Mouse (Mus musculus) MEL (cell line): ENCODE measurements around the gene Gm9573.

ENCODE experiments used
- CHD2 ChIP-seq: IDR thresholded peaks from 2 replicates; pipeline ENCODE4 v1.6.1; 2011; ENCODE audit warnings: low read length, improper control_type of control experiment
- CTCF ChIP-seq, 3 experiments: IDR thresholded peaks in 2 of 3; conservative IDR thresholded peaks in 1 of 3; 2 replicates each; pipeline ENCODE4 v1.5.1; 2011 to 2012; ENCODE audit warnings: low read length in 3 of 3, low read depth in 2 of 3, mild to moderate bottlenecking in 2 of 3, improper control_type of control experiment in 1 of 3, inconsistent platforms in 1 of 3, mixed read lengths in 1 of 3, moderate library complexity in 1 of 3; ENCODE audit not compliant: control insufficient read depth in 1 of 3, insufficient read depth in 1 of 3, poor library complexity in 1 of 3, severe bottlenecking in 1 of 3
- HCFC1 ChIP-seq: IDR thresholded peaks from 2 replicates; pipeline ENCODE4 v1.6.1; 2012; ENCODE audit warnings: low read depth, mild to moderate bottlenecking, inconsistent platforms, low read length, improper control_type of control experiment, moderate library complexity
- JUND ChIP-seq: IDR thresholded peaks from 2 replicates; pipeline ENCODE4 v1.6.1; 2011; ENCODE audit warnings: low read depth, mild to moderate bottlenecking, improper control_type of control experiment, low read length
- KAT2A ChIP-seq: conservative IDR thresholded peaks from 2 replicates; pipeline ENCODE4 v1.6.1; 2012; ENCODE audit warnings: low read depth, low read length, improper control_type of control experiment, inconsistent platforms
- MYC ChIP-seq: IDR thresholded peaks from 2 replicates; pipeline ENCODE4 v1.6.1; 2011; ENCODE audit warnings: low read depth, mild to moderate bottlenecking, low read length, improper control_type of control experiment, moderate library complexity
- NRF1 ChIP-seq: IDR thresholded peaks from 2 replicates; pipeline ENCODE4 v1.6.1; 2014; ENCODE audit warnings: low read depth, mild to moderate bottlenecking, inconsistent platforms, low read length, improper control_type of control experiment, moderate library complexity; ENCODE audit not compliant: poor library complexity, insufficient read depth, severe bottlenecking
- POLR2A ChIP-seq, 2 experiments: IDR thresholded peaks; 2 replicates each; pipeline ENCODE4 v1.6.1; 2011 to 2012; ENCODE audit warnings: low read length in 2 of 2, mild to moderate bottlenecking in 2 of 2, control low read depth in 1 of 2, improper control_type of control experiment in 1 of 2, low read depth in 1 of 2, moderate library complexity in 1 of 2; ENCODE audit not compliant: control insufficient read depth in 1 of 2, insufficient read depth in 1 of 2, poor library complexity in 1 of 2
- RAD21 ChIP-seq: IDR thresholded peaks from 2 replicates; pipeline ENCODE4 v1.6.1; 2011; ENCODE audit warnings: mild to moderate bottlenecking, low read depth, low read length, improper control_type of control experiment
- SMC3 ChIP-seq: IDR thresholded peaks from 2 replicates; pipeline ENCODE4 v1.6.1; 2011; ENCODE audit warnings: low read depth, low read length, improper control_type of control experiment
- TAL1 ChIP-seq: IDR thresholded peaks from 2 replicates; pipeline ENCODE4 v1.6.1; 2012; ENCODE audit warnings: mild to moderate bottlenecking, inconsistent platforms, low read length, moderate library complexity, mixed read lengths
- TBP ChIP-seq: IDR thresholded peaks from 2 replicates; pipeline ENCODE4 v1.8.0; 2011; ENCODE audit warnings: low read depth, low read length, improper control_type of control experiment
- TCF12 ChIP-seq: IDR thresholded peaks from 2 replicates; pipeline ENCODE4 v1.6.1; 2014; ENCODE audit warnings: low read depth, mild to moderate bottlenecking, inconsistent platforms, low read length, improper control_type of control experiment, moderate library complexity
- USF1 ChIP-seq: IDR thresholded peaks from 2 replicates; pipeline ENCODE4 v1.6.1; 2014; ENCODE audit warnings: low read depth, mild to moderate bottlenecking, inconsistent platforms, low read length, improper control_type of control experiment, moderate library complexity

GRCm38 (mm10) chr17:35635699-35636111 lies 9.3 kb upstream of the Gm9573 start:
- no peak for TF ChIP-seq TBP
- no peak for TF ChIP-seq POLR2A (IDR thresholded peaks at IDR 0.05; ENCODE audit: control insufficient read depth in 1 of 2, insufficient read depth in 1 of 2, low read depth in 1 of 2, low read length in 2 of 2, poor library complexity in 1 of 2)
- TF ChIP-seq NRF1 = no peak
- no peak for TF ChIP-seq USF1
- TF ChIP-seq TAL1 = no peak
- TF ChIP-seq HCFC1 = no peak
- TF ChIP-seq CTCF (IDR thresholded peaks at IDR 0.05 in 2 of 3, conservative IDR thresholded peaks at IDR 0.05 in 1 of 3; ENCODE audit: control insufficient read depth in 1 of 3, insufficient read depth in 1 of 3, low read depth in 2 of 3, low read length in 3 of 3, poor library complexity in 1 of 3, severe bottlenecking in 1 of 3) = peak; percentile 56 to 79 (median 69)
- TF ChIP-seq MYC = peak; percentile 21; the same call in 1 of the 2 replicates
- TF ChIP-seq KAT2A = no peak
- peak; percentile 56 for TF ChIP-seq RAD21
- TF ChIP-seq CHD2 = no peak
- TF ChIP-seq TCF12 = no peak
- TF ChIP-seq SMC3 = peak; percentile 66
- TF ChIP-seq JUND = no peak
